33 mouse cellular contexts compared by ENCODE assay signal in genomic region chr10:96588233-96588632, GRCm38 (mm10). TPM values are rescaled to one million over a fixed set of nuclear protein-coding genes. Genes with fewer than 3 reads are reported as not detected.
DNase-seq lines count a peak whose midpoint lies in the region; ATAC-seq and TF ChIP-seq lines count a peak whose summit lies in the region.
"Had no signal": no experiment of that assay in that cellular context is flagged by ENCODE, and none has a peak within 500 bp of the region (broad histone marks: within the 10 kb centered on the region; RNA-seq: fewer than 3 reads in every experiment).

No protein-coding gene starts in this region.

- H3K4me2 ChIP-seq in stomach, postnatal 0 days (replicated peaks; ENCODE audit: low read depth) = no peak overlapping the region
- H3K4me2 ChIP-seq: embryonic facial prominence, embryonic 15.5 days; forebrain, embryonic 12.5 days; heart, embryonic 13.5 days; hindbrain, embryonic 15.5 days; intestine, embryonic 15.5 days; limb, embryonic 13.5 days; liver, embryonic 11.5 days; lung, embryonic 15.5 days had no signal

- TF ChIP-seq CTCF in spleen, adult 2 months (IDR thresholded peaks at IDR 0.05; ENCODE audit: extremely low read depth, insufficient read depth, insufficient read length, insufficient replicate concordance) = no peak
- no peak for TF ChIP-seq CTCF in stomach, postnatal 0 days (IDR thresholded peaks at IDR 0.05; ENCODE audit: low read depth)
- TF ChIP-seq CTCF in cerebellum, adult 2 months (IDR thresholded peaks at IDR 0.05; ENCODE audit: borderline replicate concordance, insufficient read depth, low read depth, low read length) = no peak

- no peaks in the 10 kb centered on the region for H3K36me3 ChIP-seq in spleen, adult 2 months (ENCODE audit: control insufficient read depth, insufficient read depth, low read length)
- H3K36me3 ChIP-seq in stomach, postnatal 0 days (ENCODE audit: control insufficient read depth, insufficient read depth, low read length) = no peaks in the 10 kb centered on the region
- H3K36me3 ChIP-seq: embryonic facial prominence, embryonic 10.5 days; embryonic facial prominence, embryonic 15.5 days; forebrain, embryonic 12.5 days; G1E; heart, embryonic 13.5 days; hindbrain, embryonic 10.5 days; hindbrain, embryonic 15.5 days; intestine, embryonic 15.5 days; limb, embryonic 13.5 days; lung, embryonic 15.5 days had no signal

- no peak overlapping the region for H3K4me3 ChIP-seq in spleen, adult 2 months (ENCODE audit: extremely low read depth, insufficient read depth, insufficient read length)
- no peak overlapping the region for H3K4me3 ChIP-seq in stomach, postnatal 0 days (ENCODE audit: low read depth, low read length)
- H3K4me3 ChIP-seq in cerebellum, adult 2 months (replicated peaks; ENCODE audit: insufficient read depth, low read depth, low read length) = no peak overlapping the region
- H3K4me3 ChIP-seq: embryonic facial prominence, embryonic 10.5 days; embryonic facial prominence, embryonic 15.5 days; forebrain, embryonic 12.5 days; heart, embryonic 13.5 days; hindbrain, embryonic 10.5 days; hindbrain, embryonic 15.5 days; intestine, embryonic 15.5 days; layer of hippocampus, adult 2 months; limb, embryonic 13.5 days; lung, embryonic 15.5 days had no signal

- peaks cover 3% of the 10 kb centered on the region for H3K4me1 ChIP-seq in spleen, adult 2 months (ENCODE audit: control insufficient read depth, insufficient read depth, insufficient read length)
- no peaks in the 10 kb centered on the region for H3K4me1 ChIP-seq in stomach, postnatal 0 days (replicated peaks; ENCODE audit: control insufficient read depth, insufficient read depth)
- no peaks in the 10 kb centered on the region for H3K4me1 ChIP-seq in cerebellum, adult 2 months (ENCODE audit: control insufficient read depth, insufficient read depth, low read length)
- H3K4me1 ChIP-seq: embryonic facial prominence, embryonic 10.5 days; forebrain, embryonic 12.5 days; heart, embryonic 13.5 days; hindbrain, embryonic 10.5 days; hindbrain, embryonic 15.5 days had no signal

- H3K9ac ChIP-seq in stomach, postnatal 0 days (ENCODE audit: low read length) = no peak overlapping the region
- H3K9ac ChIP-seq: embryonic facial prominence, embryonic 15.5 days; forebrain, embryonic 12.5 days; forebrain, postnatal 0 days; heart, embryonic 13.5 days; hindbrain, embryonic 15.5 days; intestine, embryonic 15.5 days; limb, embryonic 13.5 days; lung, embryonic 15.5 days had no signal

- no peaks in the 10 kb centered on the region for H3K9me3 ChIP-seq in stomach, postnatal 0 days (ENCODE audit: control insufficient read depth, low read length)
- H3K9me3 ChIP-seq: embryonic facial prominence, embryonic 10.5 days; embryonic facial prominence, embryonic 15.5 days; forebrain, embryonic 12.5 days; heart, embryonic 13.5 days; hindbrain, embryonic 10.5 days; hindbrain, embryonic 15.5 days; intestine, embryonic 15.5 days; limb, embryonic 13.5 days; lung, embryonic 15.5 days had no signal

- H3K27ac ChIP-seq in spleen, adult 2 months (ENCODE audit: insufficient read depth, low read length) = peak overlapping the region; percentile 55; the same call in 1 of the 2 replicates
- H3K27ac ChIP-seq in stomach, postnatal 0 days (replicated peaks) = no peak overlapping the region
- H3K27ac ChIP-seq in cerebellum, adult 2 months (ENCODE audit: insufficient read depth, low read length) = no peak overlapping the region
- H3K27ac ChIP-seq: embryonic facial prominence, embryonic 10.5 days; embryonic facial prominence, embryonic 15.5 days; forebrain, embryonic 12.5 days; heart, embryonic 13.5 days; hindbrain, embryonic 10.5 days; hindbrain, embryonic 15.5 days; intestine, embryonic 15.5 days; layer of hippocampus, adult 2 months; lung, embryonic 15.5 days had no signal

- DNase-seq in spleen, adult 2 months (ENCODE audit: low read depth in 1 of 2, low spot score in 2 of 2) = no peak
- DNase-seq in spleen, adult 18-20 months = no peak
- peak; percentile 40 for DNase-seq in T-cell, adult 2 months (ENCODE audit: low spot score)
- no peak for DNase-seq in stomach, postnatal 0 days (ENCODE audit: low spot score)
- DNase-seq in cerebellum, adult 2 months = no peak
- DNase-seq in adrenal gland, postnatal 25 days = no peak
- no peak for DNase-seq in right cerebral cortex, postnatal 10 days (ENCODE audit: low spot score in 2 of 2)
- DNase-seq: adrenal gland, postnatal 36 days; cerebellum, adult 18-20 months; cerebellum, postnatal 25 days; forebrain, postnatal 0 days; heart, postnatal 10 days; kidney, adult 2 months; kidney, postnatal 36 days; lung, postnatal 36 days; right cerebral cortex, adult 18-20 months; right cerebral cortex, postnatal 4 days; thymus, adult 2 months; thymus, postnatal 36 days had no signal

- ATAC-seq in megakaryocyte, adult 5-6 weeks (ENCODE audit: poor library complexity, severe bottlenecking) = peak; percentile 19; the same call in 1 of the 2 replicates
- 0 out of 2 replicates have a peak, but pooled peaks have one; percentile 38 for ATAC-seq in stomach, postnatal 0 days (ENCODE audit: low FRiP score, low TSS enrichment)
- ATAC-seq: forebrain, postnatal 0 days; intestine, embryonic 15.5 days; midbrain, embryonic 16.5 days had no signal

- H3K27me3 ChIP-seq in spleen, adult 2 months (ENCODE audit: control insufficient read depth, insufficient read depth, low read length) = no peaks in the 10 kb centered on the region
- H3K27me3 ChIP-seq in stomach, postnatal 0 days (ENCODE audit: control insufficient read depth, insufficient read depth, low read length) = no peaks in the 10 kb centered on the region
- H3K27me3 ChIP-seq in cerebellum, adult 2 months (ENCODE audit: control insufficient read depth, insufficient read depth, low read length) = no peaks in the 10 kb centered on the region
- H3K27me3 ChIP-seq: embryonic facial prominence, embryonic 15.5 days; forebrain, embryonic 12.5 days; heart, embryonic 13.5 days; hindbrain, embryonic 15.5 days; intestine, embryonic 15.5 days; limb, embryonic 13.5 days; lung, embryonic 15.5 days had no signal

- 47% methylated on average over 6 of the region's 6 CpGs for WGBS in spleen, adult 2 months
- 76% methylated on average over 6 of the region's 6 CpGs for WGBS in stomach, postnatal 0 days
- 79% methylated on average over 6 of the region's 6 CpGs for WGBS in cerebellum, adult 2 months

- TF ChIP-seq POLR2A in spleen, adult 2 months (IDR thresholded peaks at IDR 0.05; ENCODE audit: low read depth, low read length) = no peak
- TF ChIP-seq POLR2A in cerebellum, adult 2 months (IDR thresholded peaks at IDR 0.05; ENCODE audit: borderline replicate concordance, insufficient read depth, low read length) = no peak

- TF ChIP-seq EP300 in stomach, postnatal 0 days (optimal IDR thresholded peaks at IDR 0.05) = no peak

RNA-seq across cellular contexts. Expression of gene Btg1, which starts 28.6 kb away (rescaled TPM):
- 139 and 152 TPM in 2 replicates for polyA plus RNA-seq in spleen, adult 2 months (2012; rRNA removed)
- total RNA-seq in megakaryocyte, adult 5-6 weeks (2015) = 146 and 153 TPM in 2 replicates
- total RNA-seq in megakaryocyte, adult 5-6 weeks (2017) = 157 and 197 TPM in 2 replicates
- polyA plus RNA-seq in stomach, postnatal 0 days (2015; fragmentation: Nextera tagmentation; extraction: Ambion mirVana) = 59.8 and 63.0 TPM in 2 replicates
- 72.7 and 87.6 TPM in 2 replicates for polyA plus RNA-seq in cerebellum, adult 2 months (2012; rRNA removed)
- total RNA-seq in adrenal gland, postnatal 25 days (2021) = 69.6 and 85.8 TPM in 2 replicates
